Mouse (Mus musculus) gastrocnemius, postnatal 14 days (tissue): ENCODE measurements around the gene Aire. TPM values are rescaled to one million over a fixed set of nuclear protein-coding genes. Genes with fewer than 3 reads are reported as not detected.
"Not testable (repeated sequence)": the region's sequence is repeated elsewhere in the genome, so short reads cannot be mapped to it uniquely, and the experiment has no call there.

Source experiments
- DNase-seq: peaks from one replicate; pipeline ENCODE4 v3.0.0; 2021; ENCODE audit warnings: mixed read lengths
- intact Hi-C: fragments of 180-260 bp; cut with DNase I; formaldehyde crosslinking; loops from one replicate; pipeline ENCODE4 v1.15.1; 2025; ENCODE audit warnings: low total_unique reads
- total RNA-seq, 2 experiments: library from RNA; stranded (reverse); gene quantifications; 2 replicates each; pipeline ENCODE4 v1.2.3; 2021

Aire gene
- total RNA-seq, 2 experiments from 2014 or later: not detected

DNA sequence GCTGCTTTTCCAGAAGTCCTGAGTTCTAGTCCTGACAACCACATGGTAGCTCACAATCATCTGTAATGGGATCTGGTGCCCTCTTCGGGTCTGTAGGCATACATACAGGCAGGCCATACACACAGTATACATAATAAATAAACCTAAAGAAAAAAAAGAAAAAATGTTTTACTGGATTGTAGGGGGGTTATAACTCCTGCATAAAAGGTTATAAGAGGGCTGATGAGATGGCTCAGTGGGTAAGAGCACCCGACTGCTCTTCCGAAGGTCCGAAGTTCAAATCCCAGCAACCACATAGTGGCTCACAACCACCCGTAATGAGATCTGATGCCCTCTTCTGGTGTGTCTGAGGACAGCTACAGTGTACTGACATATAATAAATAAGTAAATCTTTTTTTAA is 32.3 kb downstream of the Aire start:
- intact Hi-C loops, DNase-seq: not testable (repeated sequence)

DNA sequence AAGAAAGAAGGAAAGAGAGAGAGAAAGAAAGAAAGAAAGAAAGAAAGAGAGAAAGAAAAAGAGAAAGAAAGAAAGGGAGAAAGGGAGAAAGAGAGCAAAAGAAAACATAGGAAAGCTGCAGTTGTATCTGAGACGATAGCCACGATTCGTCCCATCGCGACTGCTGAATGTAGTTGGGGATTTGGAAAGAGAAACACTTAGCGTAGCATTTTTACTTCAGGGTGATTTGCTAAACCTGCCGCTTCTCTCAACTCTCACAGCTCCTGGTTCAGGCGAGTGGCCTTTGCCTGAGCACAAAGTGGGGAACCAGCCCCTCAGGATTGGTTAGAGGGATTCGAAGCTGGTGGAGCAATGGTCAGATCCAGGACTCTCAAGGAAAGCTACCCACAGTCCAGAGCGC is 33.1 kb downstream of the Aire start:
- DNase-seq: no peak
- intact Hi-C loops: no loop called here

DNA sequence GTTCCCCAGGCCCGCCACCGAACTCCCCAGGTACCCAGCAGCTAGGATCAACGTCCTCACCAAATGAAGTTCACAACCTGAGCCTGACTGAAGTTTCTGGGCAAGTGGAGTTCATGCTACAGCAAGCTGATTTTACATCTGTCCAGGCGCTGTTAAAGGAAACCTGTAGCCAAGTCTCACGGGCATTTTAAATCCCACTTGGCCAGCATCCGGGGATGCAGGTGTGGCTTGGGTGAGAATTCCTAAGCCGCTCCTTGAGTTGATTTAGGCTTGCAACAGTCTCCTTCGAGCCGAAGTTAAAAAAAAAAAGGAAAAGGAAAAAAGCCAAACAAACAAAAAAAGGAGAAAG is 33.5 kb downstream of the Aire start, which contains the start of gene Pfkl:
Gene Pfkl (minus strand): TSS at position 139 of the 349 bp plus-strand sequence.
- no peak for DNase-seq
- intact Hi-C loops: no loop called here

DNA sequence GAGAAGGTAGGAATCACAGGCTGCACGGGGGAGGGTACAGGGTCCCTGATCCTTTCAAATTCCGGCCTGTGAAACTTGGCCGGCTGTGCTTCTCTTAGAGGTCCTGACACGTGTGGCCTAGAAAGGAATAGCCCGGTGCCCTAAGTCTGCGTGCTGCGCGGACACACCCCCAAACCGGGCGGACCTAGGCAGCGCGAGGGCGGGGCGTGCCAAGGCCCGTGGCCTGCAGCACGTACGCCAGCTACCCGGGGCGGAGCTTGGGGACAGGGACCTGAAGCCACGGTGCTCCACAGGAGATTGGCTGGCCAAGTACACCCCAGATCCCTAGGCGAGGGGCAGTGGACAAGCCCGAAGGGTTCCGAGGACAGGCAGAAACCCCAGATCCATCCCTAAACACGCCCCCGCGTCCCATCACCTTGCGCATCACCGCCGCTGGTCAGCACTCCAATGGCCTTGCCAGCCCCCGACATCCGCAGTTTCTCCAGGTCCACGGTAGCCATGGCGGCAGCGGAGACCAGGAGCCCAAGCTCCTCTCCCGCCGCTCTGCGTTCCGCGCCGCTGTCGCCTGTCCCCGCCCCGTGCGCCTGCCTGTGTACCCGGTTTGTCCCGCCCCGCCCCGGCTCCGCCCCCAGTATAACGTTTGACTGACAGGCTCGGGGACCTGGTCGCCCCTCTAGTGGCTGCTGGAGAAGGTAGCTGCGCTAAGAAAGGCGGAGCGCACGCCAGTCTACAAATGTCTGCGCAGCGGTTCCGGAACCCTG is 34.0 kb downstream of the Aire start:
- peak; percentile 96 for DNase-seq
- intact Hi-C loops: no loop called here

DNA sequence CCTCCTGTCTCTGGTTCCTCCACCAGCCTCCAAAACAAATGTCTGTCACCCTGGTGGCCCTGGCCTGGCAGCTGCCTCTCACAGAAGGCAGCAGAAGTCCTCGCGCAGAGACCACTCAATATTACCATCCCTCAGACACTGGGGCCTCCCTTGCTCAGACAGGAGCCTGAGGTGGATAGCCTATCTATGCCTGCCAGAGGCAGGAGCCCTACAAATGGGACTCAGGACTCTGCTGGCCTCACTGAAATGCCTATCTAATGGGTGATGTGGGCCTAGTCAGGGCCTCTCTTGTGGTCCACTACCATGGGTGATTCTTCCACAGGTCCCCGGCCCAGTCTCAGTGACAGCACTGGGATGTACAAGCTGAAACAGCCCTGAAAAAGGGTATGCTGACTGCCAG is 35.2 kb downstream of the Aire start:
- intact Hi-C loops: no loop called here

DNA sequence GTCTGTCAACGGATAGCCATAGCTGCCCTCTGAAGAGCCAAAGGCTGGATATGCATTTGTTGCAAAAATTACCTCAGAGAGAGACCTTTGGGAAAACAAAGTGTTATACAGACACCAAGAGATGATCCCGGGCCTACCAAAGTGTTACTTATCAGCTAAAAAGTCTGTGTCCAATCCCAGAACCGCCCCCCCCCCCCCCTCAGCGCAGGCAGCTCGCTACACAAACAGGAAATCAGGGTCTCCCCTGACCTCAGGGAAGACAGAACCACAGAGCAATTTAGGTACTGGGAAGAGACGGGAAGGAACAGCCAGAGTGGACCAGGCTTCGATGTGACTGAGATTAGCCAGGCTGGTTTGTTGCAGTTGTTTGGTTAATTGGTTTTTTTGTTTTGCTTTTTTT is 36.2 kb downstream of the Aire start:
- intact Hi-C loops: no loop called here
- DNase-seq: no peak

More for the DNA sequence above, 35.2 kb downstream of the Aire start:
- no peak for DNase-seq

DNA sequence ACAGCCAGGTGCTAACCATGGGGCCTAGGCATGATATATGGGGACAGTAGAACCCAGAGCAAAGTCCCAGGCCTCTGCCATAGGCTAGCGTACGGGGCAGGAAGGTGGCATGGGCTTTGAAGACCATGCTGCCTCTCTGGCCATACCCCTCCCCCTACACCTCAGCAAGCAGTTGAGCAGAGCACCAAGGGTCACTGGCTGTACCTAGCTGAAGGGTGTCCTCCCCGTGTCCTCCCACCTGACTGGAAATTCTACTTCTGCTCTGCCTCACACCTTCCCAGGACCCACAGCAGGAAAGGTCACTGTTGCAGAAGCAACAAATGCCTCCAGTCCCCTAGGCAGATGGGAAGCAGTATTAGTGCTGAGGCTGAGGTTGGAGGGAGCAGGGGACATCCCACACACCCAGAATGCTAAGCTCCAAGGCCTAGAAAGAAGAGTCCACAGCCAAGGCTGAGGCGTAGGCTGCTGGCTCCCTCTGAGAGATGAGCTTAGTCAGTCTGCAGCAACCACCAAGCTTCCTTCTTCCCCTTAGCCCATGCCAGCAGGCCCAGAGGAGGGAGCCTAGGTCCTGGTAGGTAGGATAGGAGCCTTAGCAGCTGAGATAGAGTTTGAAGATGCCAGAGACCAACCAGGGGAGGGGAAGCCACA is 37.5 kb downstream of the Aire start:
- intact Hi-C loops: no loop called here
- DNase-seq: no peak

DNA sequence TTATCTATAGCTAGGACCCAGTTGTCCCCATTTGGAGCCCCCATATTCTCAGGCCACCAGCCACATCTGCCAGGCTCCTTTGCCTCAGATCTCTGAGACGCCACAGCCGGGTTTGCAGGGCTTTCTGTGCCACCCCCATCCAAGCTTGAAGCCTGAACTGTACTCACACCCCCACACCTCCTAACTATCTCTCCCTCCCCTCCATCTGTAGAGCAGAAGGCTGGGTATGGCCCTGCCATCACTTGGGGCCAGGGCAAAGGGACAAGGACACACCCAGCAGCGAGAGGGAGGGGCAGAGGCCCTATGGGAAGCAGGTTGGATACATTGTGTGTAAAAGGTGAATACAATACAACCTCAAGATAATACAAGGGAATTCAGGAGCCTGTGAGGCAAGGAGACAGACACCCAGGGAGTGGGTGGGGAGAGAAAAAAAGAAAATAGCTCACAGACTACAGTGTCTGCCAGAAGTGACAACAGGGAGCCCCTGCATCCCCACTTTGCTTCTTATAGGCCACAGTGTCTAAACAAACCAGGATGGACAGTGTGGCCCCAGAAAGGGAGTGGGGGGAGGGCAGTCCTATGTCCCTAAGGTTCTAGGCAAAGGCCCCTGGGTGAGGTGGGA is 38.8 kb downstream of the Aire start:
- intact Hi-C loops: no loop called here
- no peak for DNase-seq

DNA sequence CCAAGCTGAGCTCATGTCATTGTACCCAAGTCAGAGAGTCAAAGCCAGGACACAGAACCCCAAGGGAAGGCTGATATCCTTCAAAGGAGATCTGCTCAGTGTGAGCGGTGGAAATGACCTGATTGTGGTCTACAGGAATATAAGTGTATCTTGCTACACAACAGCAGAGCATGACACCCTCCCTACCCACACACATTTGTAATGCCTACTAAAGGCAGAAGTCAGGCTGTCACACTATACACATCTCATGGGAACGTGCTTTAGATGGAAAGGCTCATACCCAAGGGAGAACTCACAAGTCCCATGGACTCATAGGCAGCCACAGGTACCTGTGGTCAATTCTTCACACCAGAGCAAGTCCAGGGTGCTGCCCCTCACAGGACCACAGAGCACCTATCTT is 41.1 kb downstream of the Aire start:
- intact Hi-C loops: no loop called here
- no peak for DNase-seq

DNA sequence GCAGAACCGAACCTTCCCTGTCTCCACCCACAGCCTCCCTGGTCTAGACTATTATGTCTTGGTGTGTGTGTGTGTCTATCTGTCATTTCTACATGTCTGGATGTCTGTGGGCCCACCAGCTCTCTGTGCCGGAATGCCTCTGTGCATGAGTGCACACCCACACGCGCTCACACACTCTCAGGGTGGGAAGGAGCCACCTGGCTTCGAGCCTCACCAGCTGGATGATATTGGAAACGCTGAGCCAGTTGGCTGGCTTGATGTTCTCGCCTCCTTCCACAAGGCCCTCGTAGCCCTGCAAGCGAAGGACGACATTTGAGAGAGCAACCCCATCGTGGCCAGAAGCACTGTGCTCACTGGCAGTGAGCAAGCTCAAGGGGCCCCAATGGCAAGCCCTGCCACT is 41.6 kb downstream of the Aire start:
- peak; percentile 63 for DNase-seq
- intact Hi-C loops: no loop called here

DNA sequence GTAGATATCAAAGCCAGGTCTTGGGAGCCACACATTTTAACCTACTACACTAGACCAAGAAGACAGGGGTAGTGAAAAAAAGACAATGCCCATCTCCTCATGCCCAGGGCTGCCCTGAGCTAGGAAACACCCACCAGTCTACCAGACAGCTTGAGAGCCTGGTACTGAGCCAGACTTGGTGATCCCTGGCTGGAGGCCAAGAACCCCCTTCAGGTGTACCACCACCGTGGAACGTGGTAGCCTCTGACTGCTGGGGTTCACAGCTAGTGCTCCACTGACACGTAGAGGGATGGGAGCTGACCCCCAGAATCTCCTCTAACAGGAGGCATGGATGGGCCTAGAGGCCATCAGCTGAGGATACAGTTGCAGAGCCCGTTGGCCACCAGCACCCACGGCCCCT is 43.2 kb downstream of the Aire start:
- intact Hi-C loops: no loop called here
- DNase-seq: no peak

DNA sequence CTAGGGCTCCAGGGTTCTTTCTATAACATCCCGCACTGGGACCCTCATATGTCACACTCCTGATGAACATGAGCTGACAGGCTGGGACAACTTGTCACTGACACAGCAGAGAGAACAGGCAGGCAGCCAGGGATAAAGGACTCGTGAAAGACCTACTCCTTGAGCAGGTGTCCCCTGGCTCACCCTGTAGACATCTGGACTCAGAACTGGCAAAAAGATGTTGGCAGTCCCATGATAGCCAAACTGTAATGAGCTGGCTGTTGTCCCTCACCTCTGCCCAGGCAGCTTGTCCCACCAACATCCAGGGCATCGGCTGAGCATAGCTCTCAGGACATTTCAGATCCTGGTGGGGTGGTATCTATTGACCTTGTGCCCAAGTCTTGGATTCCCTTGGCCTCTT is 47.8 kb downstream of the Aire start:
- intact Hi-C loops: no loop called here
- DNase-seq: no peak

DNA sequence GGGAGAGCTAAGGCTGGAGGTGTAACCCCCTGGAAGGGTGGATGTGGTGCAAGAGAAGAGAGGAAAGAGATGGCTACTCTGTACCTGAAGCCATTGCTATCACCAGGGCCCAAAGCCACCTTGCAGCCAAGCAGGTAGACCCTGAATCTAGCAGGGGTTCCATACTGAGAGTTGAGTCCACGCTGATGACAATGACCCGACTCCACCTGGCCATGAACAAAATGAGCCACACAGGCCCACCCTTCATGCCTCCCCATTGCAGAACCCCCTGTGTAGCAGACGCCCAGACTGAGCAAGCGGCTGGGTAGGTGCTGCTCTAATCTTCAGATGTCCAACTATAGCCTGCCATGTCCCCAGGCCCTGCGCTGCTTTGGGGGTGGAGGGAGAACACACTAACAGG is 57.6 kb downstream of the Aire start:
- intact Hi-C loops: no loop called here
- DNase-seq: no peak

DNA sequence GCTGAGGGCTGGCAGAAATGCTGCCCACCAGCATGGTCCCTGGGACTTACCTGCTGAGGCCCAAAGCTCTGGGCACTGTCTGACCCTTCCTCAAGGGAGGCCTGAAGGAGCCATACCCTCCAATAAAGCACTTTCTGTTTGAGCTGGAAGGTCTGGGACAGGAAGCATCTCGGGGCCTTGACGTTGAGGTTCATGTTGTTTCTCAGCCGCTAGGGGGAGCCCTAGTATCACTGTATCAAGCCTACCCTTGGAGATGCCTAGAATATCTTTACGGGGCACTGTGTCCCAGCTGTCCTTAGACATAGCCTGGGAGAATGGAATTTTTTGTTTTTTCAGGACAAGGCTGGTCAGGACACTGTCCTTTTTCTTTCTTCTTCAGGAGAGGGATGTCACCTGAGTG is 58.8 kb downstream of the Aire start:
- intact Hi-C loops: loop anchor here (5.0 kb wide), 1 partner anchor 178 kb away; no protein-coding TSS in a partner anchor
- DNase-seq: peak; percentile 67

Other genes with a start within 250 kb of the Aire start
- gene Gm9639, start 248.5 kb downstream of the Aire start, total RNA-seq: not detected
- gene Gm19668, start 244.5 kb downstream of the Aire start, total RNA-seq: not detected
- gene Gm9507, start 231.8 kb downstream of the Aire start, total RNA-seq: not detected
- not detected for gene Gm2696, start 228.9 kb downstream of the Aire start, total RNA-seq
- not detected for gene Krtap10-4, start 216.5 kb downstream of the Aire start, total RNA-seq
- gene Krtap10-10, start 207.7 kb downstream of the Aire start, total RNA-seq: not detected
- gene Gm36176, start 196.8 kb downstream of the Aire start, total RNA-seq: not detected
- not detected for gene Gm10318, start 190.8 kb downstream of the Aire start, total RNA-seq
- not detected for gene Gm3285, start 181.6 kb downstream of the Aire start, total RNA-seq
- gene Lrrc3, start 141.1 kb downstream of the Aire start, total RNA-seq: under 1 TPM; 0.33 to 0.41 TPM
- gene Trpm2, start 73.0 kb downstream of the Aire start, total RNA-seq: under 1 TPM; 0.04 to 0.33 TPM
- gene 1810043G02Rik, start 65.1 kb downstream of the Aire start, total RNA-seq: 1 to 10 TPM; 3.7 to 4.6 TPM
- gene Pfkl, start 33.5 kb downstream of the Aire start, total RNA-seq: 1 to 10 TPM; 9.0 to 9.3 TPM
- gene Dnmt3l, start 1.7 kb downstream of the Aire start, total RNA-seq: not detected
- gene Icosl, start 25.7 kb upstream of the Aire start, total RNA-seq: 1 to 10 TPM; 1.6 to 2.0 TPM
- 100 to 1,000 TPM; 146 to 175 TPM for gene D10Jhu81e, start 126.2 kb upstream of the Aire start, total RNA-seq
- 1 to 10 TPM; 8.2 to 8.8 TPM for gene Pwp2, start 141.5 kb upstream of the Aire start, total RNA-seq
- 10 to 100 TPM; 30.3 to 31.7 TPM for gene Trappc10, start 201.0 kb upstream of the Aire start, total RNA-seq